In genomic region chr2:30920216-30920615, GRCm38 (mm10) we compare ENCODE assay signal across 11 mouse cellular contexts. TPM values are rescaled to one million over a fixed set of nuclear protein-coding genes. Genes with fewer than 3 reads are reported as not detected.
DNase-seq lines count a peak whose midpoint lies in the region; ATAC-seq and TF ChIP-seq lines count a peak whose summit lies in the region.
"Had no signal": no experiment of that assay in that cellular context is flagged by ENCODE, and none has a peak within 500 bp of the region (broad histone marks: within the 10 kb centered on the region; RNA-seq: fewer than 3 reads in every experiment).

No protein-coding gene starts in this region.

- 33% methylated on average over 7 of the region's 7 CpGs for WGBS in lung, postnatal 0 days
- 36% methylated on average over 7 of the region's 7 CpGs for WGBS in olfactory bulb, adult 2 months
- 57% methylated on average over 7 of the region's 7 CpGs for WGBS in kidney, embryonic 16.5 days

- TF ChIP-seq CTCF in lung, postnatal 0 days (IDR thresholded peaks at IDR 0.05): no peak
- no peak for TF ChIP-seq CTCF in olfactory bulb, adult 2 months (IDR thresholded peaks at IDR 0.05; ENCODE audit: insufficient read depth, low read depth, low read length)

- no peak overlapping the region for H3K4me3 ChIP-seq in lung, postnatal 0 days (ENCODE audit: low read depth, low read length)
- H3K4me3 ChIP-seq in olfactory bulb, adult 2 months (ENCODE audit: insufficient read depth, low read depth, low read length): no peak overlapping the region
- H3K4me3 ChIP-seq in kidney, embryonic 16.5 days (ENCODE audit: low read length): no peak overlapping the region
- H3K4me3 ChIP-seq: limb, embryonic 13.5 days had no signal

- H3K9me3 ChIP-seq in lung, postnatal 0 days (ENCODE audit: low read length): no peaks in the 10 kb centered on the region
- no peaks in the 10 kb centered on the region for H3K9me3 ChIP-seq in kidney, embryonic 16.5 days (ENCODE audit: low read length)
- H3K9me3 ChIP-seq: limb, embryonic 13.5 days had no signal

- no peak for TF ChIP-seq POLR2A in olfactory bulb, adult 2 months (IDR thresholded peaks at IDR 0.05; ENCODE audit: insufficient read depth, low read depth, low read length)

- peak; percentile 72 for ATAC-seq in lung, postnatal 0 days
- no peak for ATAC-seq in kidney, embryonic 16.5 days (ENCODE audit: low FRiP score, low TSS enrichment)

- H3K27me3 ChIP-seq in lung, postnatal 0 days (replicated peaks; ENCODE audit: insufficient read depth, low read length): no peaks in the 10 kb centered on the region
- H3K27me3 ChIP-seq in kidney, embryonic 16.5 days (ENCODE audit: insufficient read depth, low read length): no peaks in the 10 kb centered on the region
- H3K27me3 ChIP-seq: limb, embryonic 13.5 days had no signal

- H3K9ac ChIP-seq in lung, postnatal 0 days (replicated peaks; ENCODE audit: low read depth): no peak overlapping the region
- H3K9ac ChIP-seq in kidney, embryonic 16.5 days (replicated peaks; ENCODE audit: low read length): no peak overlapping the region
- H3K9ac ChIP-seq: limb, embryonic 13.5 days had no signal

- no peaks in the 10 kb centered on the region for H3K36me3 ChIP-seq in lung, postnatal 0 days (ENCODE audit: insufficient read depth, low read length)
- H3K36me3 ChIP-seq in kidney, embryonic 16.5 days (ENCODE audit: insufficient read depth, low read length): no peaks in the 10 kb centered on the region
- H3K36me3 ChIP-seq: limb, embryonic 13.5 days had no signal

- no peak overlapping the region for H3K27ac ChIP-seq in lung, postnatal 0 days (ENCODE audit: low read length)
- peak overlapping the region; percentile 13; the same call in 1 of the 2 replicates for H3K27ac ChIP-seq in olfactory bulb, adult 2 months (ENCODE audit: insufficient read depth, low read depth, low read length)
- no peak overlapping the region for H3K27ac ChIP-seq in kidney, embryonic 16.5 days (ENCODE audit: low read length)
- H3K27ac ChIP-seq: limb, embryonic 13.5 days had no signal

- no peak overlapping the region for H3K4me2 ChIP-seq in lung, postnatal 0 days (replicated peaks; ENCODE audit: low read depth, low read length)
- H3K4me2 ChIP-seq in kidney, embryonic 16.5 days (replicated peaks; ENCODE audit: low read depth, low read length): no peak overlapping the region
- H3K4me2 ChIP-seq: limb, embryonic 13.5 days had no signal

- H3K4me1 ChIP-seq in lung, postnatal 0 days (ENCODE audit: insufficient read depth, low read depth, low read length): peaks cover 5% of the 10 kb centered on the region
- H3K4me1 ChIP-seq in olfactory bulb, adult 2 months (ENCODE audit: control insufficient read depth, insufficient read depth, low read length): peaks cover 4% of the 10 kb centered on the region; the same call in 1 of the 2 replicates
- H3K4me1 ChIP-seq in kidney, embryonic 16.5 days (ENCODE audit: insufficient read depth, low read length): peaks cover 8% of the 10 kb centered on the region; the same call in 1 of the 2 replicates

- TF ChIP-seq EP300 in lung, postnatal 0 days (IDR thresholded peaks at IDR 0.05): peak; percentile 84

- DNase-seq in adrenal gland, adult 2 months: peak; percentile 83
- no peak for DNase-seq in adrenal gland, adult 18-20 months (ENCODE audit: low spot score in 2 of 2)
- peak; percentile 74 for DNase-seq in lung, postnatal 0 days (ENCODE audit: low spot score)
- no peak for DNase-seq in lung, postnatal 10 days
- peak; percentile 75 for DNase-seq in adrenal gland, postnatal 14 days
- no peak for DNase-seq in layer of hippocampus, postnatal 14 days (ENCODE audit: low spot score in 2 of 2)
- DNase-seq: B cell, adult 2 months; kidney, postnatal 36 days had no signal

RNA-seq across cellular contexts. Expression of gene Ptges, which starts 9.4 kb away (rescaled TPM):
- 10 to 100 TPM; 25.4 to 34.1 TPM for total RNA-seq in adrenal gland, adult 2 months (2021)
- 37.9 and 73.5 TPM in 2 replicates for polyA plus RNA-seq in adrenal gland, adult 2 months (2012; rRNA removed)
- 10 to 100 TPM; 23.9 to 63.5 TPM for total RNA-seq in adrenal gland, adult 18-20 months (2021)
- polyA plus RNA-seq in lung, postnatal 0 days (2015; fragmentation: Nextera tagmentation; extraction: Ambion mirVana): 20.0 and 29.8 TPM in 2 replicates
- 11.7 and 12.7 TPM in 2 replicates for total RNA-seq in adrenal gland, postnatal 14 days (2021)
- not detected in 2 replicates for polyA plus RNA-seq in olfactory bulb, adult 2 months (2012; ENCODE audit: insufficient read depth, insufficient read length, low replicate concordance, missing spikeins)
- 1 to 10 TPM; 4.4 to 5.8 TPM for total RNA-seq in layer of hippocampus, postnatal 14 days (2021)
- 19.1 and 25.2 TPM in 2 replicates for polyA plus RNA-seq in kidney, embryonic 16.5 days (2015; fragmentation: Nextera tagmentation; extraction: Ambion mirVana)

RNA-seq across cellular contexts. Expression of gene Tor1b, which starts 32.5 kb away (rescaled TPM):
- 10 to 100 TPM; 49.6 to 51.2 TPM for total RNA-seq in adrenal gland, adult 2 months (2021)
- 61.7 and 81.7 TPM in 2 replicates for polyA plus RNA-seq in adrenal gland, adult 2 months (2012; rRNA removed)
- 10 to 100 TPM; 44.9 to 56.5 TPM for total RNA-seq in adrenal gland, adult 18-20 months (2021)
- polyA plus RNA-seq in lung, postnatal 0 days (2015; fragmentation: Nextera tagmentation; extraction: Ambion mirVana): 23.3 and 24.6 TPM in 2 replicates
- 40.7 and 41.9 TPM in 2 replicates for total RNA-seq in adrenal gland, postnatal 14 days (2021)
- polyA plus RNA-seq in olfactory bulb, adult 2 months (2012; ENCODE audit: insufficient read depth, insufficient read length, low replicate concordance, missing spikeins): not detected in 2 replicates
- total RNA-seq in layer of hippocampus, postnatal 14 days (2021): 10 to 100 TPM; 38.8 TPM
- polyA plus RNA-seq in kidney, embryonic 16.5 days (2015; fragmentation: Nextera tagmentation; extraction: Ambion mirVana): 38.9 and 40.4 TPM in 2 replicates

RNA-seq across cellular contexts. Expression of gene Tor1a, which starts 47.5 kb away (rescaled TPM):
- 10 to 100 TPM; 33.5 to 37.5 TPM for total RNA-seq in adrenal gland, adult 2 months (2021)
- 57.0 and 60.9 TPM in 2 replicates for polyA plus RNA-seq in adrenal gland, adult 2 months (2012; rRNA removed)
- total RNA-seq in adrenal gland, adult 18-20 months (2021): 10 to 100 TPM; 31.4 to 32.0 TPM
- 54.6 and 57.5 TPM in 2 replicates for polyA plus RNA-seq in lung, postnatal 0 days (2015; fragmentation: Nextera tagmentation; extraction: Ambion mirVana)
- 33.5 and 42.5 TPM in 2 replicates for total RNA-seq in adrenal gland, postnatal 14 days (2021)
- polyA plus RNA-seq in olfactory bulb, adult 2 months (2012; ENCODE audit: insufficient read depth, insufficient read length, low replicate concordance, missing spikeins): not detected in 2 replicates
- total RNA-seq in layer of hippocampus, postnatal 14 days (2021): 10 to 100 TPM; 47.0 to 54.0 TPM
- 80.3 and 83.9 TPM in 2 replicates for polyA plus RNA-seq in kidney, embryonic 16.5 days (2015; fragmentation: Nextera tagmentation; extraction: Ambion mirVana)

Comparison
In these comparisons a context has a peak if more than half of its experiments do, and no peak if none do; other contexts are left out.
1. DNase-seq: peak in adrenal gland, adult 2 months (single experiment), lung, postnatal 0 days (single experiment) and adrenal gland, postnatal 14 days (single experiment); none in adrenal gland, adult 18-20 months (0 of 2), lung, postnatal 10 days (single experiment) and layer of hippocampus, postnatal 14 days (0 of 2).